Mouse (Mus musculus): Measurements from ENCODE around the gene Hist1h2ai. TPM values are rescaled to one million over a fixed set of nuclear protein-coding genes. Genes with fewer than 3 reads are reported as not detected.
"Not testable (repeated sequence)": the region's sequence is repeated elsewhere in the genome, so short reads cannot be mapped to it uniquely, and the experiment has no call there.

Gene Hist1h2ai
- polyA plus RNA-seq, 2 experiments, result 6.9 to 22.5 TPM

DNA sequence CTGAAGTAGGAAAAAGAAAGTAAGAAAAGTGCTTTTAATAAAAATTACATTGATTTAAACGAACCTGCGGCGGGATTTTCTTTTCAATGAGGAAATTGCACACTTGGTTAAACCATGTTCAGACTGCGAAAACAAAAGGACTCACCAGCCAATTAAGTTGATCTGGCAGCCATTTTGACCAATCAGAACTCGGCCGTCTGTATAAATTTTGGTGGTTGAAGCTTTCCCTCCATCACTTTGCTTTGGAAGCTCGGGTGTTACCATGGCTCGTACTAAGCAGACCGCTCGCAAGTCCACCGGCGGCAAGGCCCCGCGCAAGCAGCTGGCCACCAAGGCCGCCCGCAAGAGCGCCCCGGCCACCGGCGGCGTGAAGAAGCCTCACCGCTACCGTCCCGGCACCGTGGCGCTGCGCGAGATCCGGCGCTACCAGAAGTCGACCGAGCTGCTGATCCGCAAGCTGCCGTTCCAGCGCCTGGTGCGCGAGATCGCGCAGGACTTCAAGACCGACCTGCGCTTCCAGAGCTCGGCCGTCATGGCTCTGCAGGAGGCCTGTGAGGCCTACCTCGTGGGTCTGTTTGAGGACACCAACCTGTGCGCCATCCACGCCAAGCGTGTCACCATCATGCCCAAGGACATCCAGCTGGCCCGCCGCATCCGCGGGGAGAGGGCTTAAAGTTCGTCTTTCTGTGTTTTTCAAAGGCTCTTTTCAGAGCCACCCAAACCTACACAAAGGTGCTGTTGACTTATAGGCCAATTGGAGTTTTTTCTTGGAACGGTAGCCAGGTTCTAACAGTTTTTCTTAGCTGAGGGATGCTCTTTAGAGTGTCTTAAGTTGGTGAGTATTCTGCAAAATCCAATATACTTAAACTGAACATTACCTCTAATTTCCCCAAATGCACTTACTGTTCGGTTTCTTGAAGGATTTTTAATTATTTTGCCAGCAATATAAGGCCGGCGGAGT is 1.5 kb downstream of the Hist1h2ai start, which contains the start of gene Hist1h3h:
Gene Hist1h3h (plus strand): TSS at position 263 of the 961 bp plus-strand sequence.
- H3K27me3 ChIP-seq (ENCODE audit: control insufficient read depth, insufficient read depth, low read length); H3K9me3 ChIP-seq (ENCODE audit: control insufficient read depth, low read length); H3K36me3 ChIP-seq (replicated peaks; ENCODE audit: control insufficient read depth, insufficient read depth, low read depth): not testable (repeated sequence)
- peak within 1 kb of the TSS; percentile 98 for H3K9ac ChIP-seq (replicated peaks)
- H3K4me2 ChIP-seq (ENCODE audit: low read depth), result peak within 1 kb of the TSS; percentile 99
- H3K27ac ChIP-seq, result peak within 1 kb of the TSS; percentile 99
- peaks cover 16 to 28% of the 10 kb centered on the region in 2 experiments for H3K4me1 ChIP-seq (replicated peaks; ENCODE audit: control insufficient read depth in 2 of 2, insufficient read depth in 2 of 2, low read length in 1 of 2)
- peak; percentile 61 for TF ChIP-seq EP300 (IDR thresholded peaks at IDR 0.05; ENCODE audit: low read depth)
- H3K4me3 ChIP-seq (ENCODE audit: insufficient read depth in 1 of 2, low read depth in 2 of 2, low read length in 2 of 2), result peak within 1 kb of the TSS; percentile 67 to 69
- under 1% methylated on average over 27 of the region's 56 CpGs for WGBS (ENCODE audit: insufficient replicate concordance)
- DNase-seq (ENCODE audit: low read depth in 3 of 3, low spot score in 3 of 3) (peak; percentile 90 to 92 (median 92)), ATAC-seq (ENCODE audit: insufficient read depth) (peak; percentile 21)

DNA sequence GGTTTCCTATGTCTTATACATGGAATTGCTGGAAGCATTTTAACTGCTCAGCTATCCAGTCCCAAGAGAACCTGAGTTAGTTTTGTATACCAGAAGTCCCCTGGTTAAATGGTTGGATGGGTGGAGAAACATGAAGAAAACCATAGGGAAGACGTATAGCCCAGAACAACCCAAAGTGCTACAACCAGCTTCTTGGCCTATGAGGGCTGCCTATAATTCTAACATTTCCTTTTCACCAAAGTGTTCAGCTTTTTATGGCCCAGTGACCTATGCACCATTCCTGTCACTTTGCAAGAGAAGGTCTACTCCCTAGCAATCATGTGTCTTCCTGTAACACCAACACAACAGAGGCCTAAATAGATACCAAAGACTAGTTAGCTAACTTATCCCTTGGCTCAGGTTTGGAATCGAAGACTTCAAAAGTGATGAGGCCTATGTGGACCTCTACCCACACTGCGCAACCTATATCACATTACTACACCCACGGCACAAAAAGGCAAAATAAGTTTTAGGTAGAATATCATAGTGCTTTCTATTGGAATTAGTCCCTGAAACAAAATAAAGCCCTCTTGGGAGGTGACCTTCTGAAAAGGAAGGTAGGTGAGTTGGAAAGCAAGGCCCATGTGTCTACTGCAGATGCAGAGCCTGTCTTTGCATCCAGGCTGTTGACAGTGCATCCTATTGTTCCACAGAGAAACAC is 2.3 kb downstream of the Hist1h2ai start:
- H3K27me3 ChIP-seq (ENCODE audit: control insufficient read depth, insufficient read depth, low read length), result no peaks in the 10 kb centered on the region
- WGBS (ENCODE audit: insufficient replicate concordance), result 44% methylated on average over 4 of the region's 4 CpGs
- ATAC-seq (ENCODE audit: insufficient read depth), result no peak
- H3K4me3 ChIP-seq (ENCODE audit: insufficient read depth in 1 of 2, low read depth in 2 of 2, low read length in 2 of 2), result peak overlapping the region; percentile 52 to 54
- H3K9ac ChIP-seq (replicated peaks), result peak overlapping the region; percentile 98
- H3K27ac ChIP-seq, result peak overlapping the region; percentile 97
- H3K4me2 ChIP-seq (ENCODE audit: low read depth), result peak overlapping the region; percentile 80
- H3K9me3 ChIP-seq (ENCODE audit: control insufficient read depth, low read length), result no peaks in the 10 kb centered on the region
- H3K36me3 ChIP-seq (replicated peaks; ENCODE audit: control insufficient read depth, insufficient read depth, low read depth), result no peaks in the 10 kb centered on the region
- DNase-seq (ENCODE audit: low read depth in 3 of 3, low spot score in 3 of 3), result peak in 1 of 3 experiments; percentile 62
- peak; percentile 4; the same call in 1 of the 2 replicates for TF ChIP-seq EP300 (IDR thresholded peaks at IDR 0.05; ENCODE audit: low read depth)
- no peak for TF ChIP-seq CTCF (IDR thresholded peaks at IDR 0.05; ENCODE audit: low read depth)
- H3K4me1 ChIP-seq (replicated peaks; ENCODE audit: control insufficient read depth in 2 of 2, insufficient read depth in 2 of 2, low read length in 1 of 2), result peaks cover 17 to 29% of the 10 kb centered on the region in 2 experiments

DNA sequence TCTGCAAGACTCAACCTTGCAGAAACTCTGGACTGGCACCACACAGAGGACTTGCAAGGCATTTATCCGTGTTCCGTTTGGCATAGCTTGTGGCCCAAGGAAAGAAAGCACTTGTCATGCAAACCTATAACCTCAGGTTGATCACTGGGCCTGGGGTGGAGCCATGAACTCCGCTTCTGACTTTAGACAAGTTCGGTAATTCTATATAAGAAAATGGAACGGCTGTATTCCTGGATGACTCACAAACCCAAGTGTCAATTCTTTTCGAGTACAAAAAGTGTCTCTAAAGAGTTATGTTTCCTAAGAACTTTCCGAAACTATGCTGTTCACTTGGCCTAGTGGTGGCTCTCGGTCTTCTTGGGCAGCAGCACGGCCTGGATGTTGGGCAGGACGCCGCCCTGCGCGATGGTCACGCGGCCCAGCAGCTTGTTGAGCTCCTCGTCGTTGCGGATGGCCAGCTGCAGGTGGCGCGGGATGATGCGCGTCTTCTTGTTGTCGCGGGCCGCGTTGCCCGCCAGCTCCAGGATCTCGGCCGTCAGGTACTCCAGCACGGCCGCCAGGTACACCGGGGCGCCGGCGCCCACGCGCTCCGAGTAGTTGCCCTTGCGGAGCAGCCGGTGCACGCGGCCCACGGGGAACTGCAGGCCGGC is 5.0 kb downstream of the Hist1h2ai start:
- not testable (repeated sequence) for H3K36me3 ChIP-seq (replicated peaks; ENCODE audit: control insufficient read depth, insufficient read depth, low read depth); H3K9me3 ChIP-seq (ENCODE audit: control insufficient read depth, low read length); DNase-seq (ENCODE audit: low read depth in 3 of 3, low spot score in 3 of 3); H3K27me3 ChIP-seq (ENCODE audit: control insufficient read depth, insufficient read depth, low read length)
- Histone ChIP-seq H3K27ac (peak overlapping the region; percentile 98), H3K4me1 (replicated peaks; ENCODE audit: control insufficient read depth in 2 of 2, insufficient read depth in 2 of 2, low read length in 1 of 2) (peaks cover 11 to 18% of the 10 kb centered on the region in 2 experiments), H3K4me2 (ENCODE audit: low read depth) (peak overlapping the region; percentile 80), H3K9ac (replicated peaks) (peak overlapping the region; percentile 95), H3K4me3 (ENCODE audit: insufficient read depth in 1 of 2, low read depth in 2 of 2, low read length in 2 of 2) (peak overlapping the region; percentile 52 to 55)
- peak; percentile 9; the same call in 1 of the 2 replicates for ATAC-seq (ENCODE audit: insufficient read depth)
- under 1% methylated on average over 20 of the region's 44 CpGs for WGBS (ENCODE audit: insufficient replicate concordance)

DNA sequence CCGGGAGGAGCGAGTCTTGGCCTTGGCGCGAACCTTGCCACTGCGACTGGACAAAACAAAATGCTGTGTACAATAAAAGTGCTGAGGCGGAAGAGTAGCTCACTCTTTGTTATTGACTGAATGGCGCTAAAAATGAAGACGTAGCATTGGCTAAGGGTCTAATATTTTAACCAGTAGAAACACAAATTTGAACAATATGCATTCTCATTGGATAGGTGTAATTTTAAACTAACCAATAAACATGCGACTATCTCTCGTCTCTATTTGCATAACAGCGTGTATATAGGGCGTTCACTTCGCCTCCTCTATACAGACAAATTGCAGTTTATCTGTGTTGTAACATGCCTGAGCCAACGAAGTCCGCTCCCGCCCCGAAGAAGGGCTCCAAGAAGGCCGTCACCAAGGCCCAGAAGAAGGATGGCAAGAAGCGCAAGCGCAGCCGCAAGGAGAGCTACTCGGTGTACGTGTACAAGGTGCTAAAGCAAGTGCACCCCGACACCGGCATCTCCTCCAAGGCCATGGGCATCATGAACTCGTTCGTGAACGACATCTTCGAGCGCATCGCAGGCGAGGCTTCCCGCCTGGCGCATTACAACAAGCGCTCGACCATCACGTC is 5.6 kb downstream of the Hist1h2ai start, which contains the start of gene Hist1h2bm:
Gene Hist1h2bm (plus strand): TSS at position 288 of the 616 bp plus-strand sequence.
- H3K27ac ChIP-seq, result peak within 1 kb of the TSS; percentile 98
- H3K9ac ChIP-seq (replicated peaks), result peak within 1 kb of the TSS; percentile 95
- not testable (repeated sequence) for H3K27me3 ChIP-seq (ENCODE audit: control insufficient read depth, insufficient read depth, low read length); H3K36me3 ChIP-seq (replicated peaks; ENCODE audit: control insufficient read depth, insufficient read depth, low read depth); H3K9me3 ChIP-seq (ENCODE audit: control insufficient read depth, low read length)
- DNase-seq (ENCODE audit: low read depth in 3 of 3, low spot score in 3 of 3) (peak; percentile 86 to 94 (median 91)), ATAC-seq (ENCODE audit: insufficient read depth) (peak; percentile 88)
- peaks cover 11 to 17% of the 10 kb centered on the region in 2 experiments for H3K4me1 ChIP-seq (replicated peaks; ENCODE audit: control insufficient read depth in 2 of 2, insufficient read depth in 2 of 2, low read length in 1 of 2)
- TF ChIP-seq EP300 (IDR thresholded peaks at IDR 0.05; ENCODE audit: low read depth), result peak; percentile 71
- peak within 1 kb of the TSS; percentile 55 to 57 for H3K4me3 ChIP-seq (ENCODE audit: insufficient read depth in 1 of 2, low read depth in 2 of 2, low read length in 2 of 2)
- H3K4me2 ChIP-seq (ENCODE audit: low read depth), result peak within 1 kb of the TSS; percentile 80
- WGBS (ENCODE audit: insufficient replicate concordance), result under 1% methylated on average over 31 of the region's 37 CpGs
